Mouse (Mus musculus): ENCODE results near the gene Zfp207. TPM values are rescaled to one million over a fixed set of nuclear protein-coding genes. Genes with fewer than 3 reads are reported as not detected.

The Zfp207 gene
- polyA plus RNA-seq (2012; rRNA removed), result 66.8 and 72.8 TPM in 2 replicates

DNA sequence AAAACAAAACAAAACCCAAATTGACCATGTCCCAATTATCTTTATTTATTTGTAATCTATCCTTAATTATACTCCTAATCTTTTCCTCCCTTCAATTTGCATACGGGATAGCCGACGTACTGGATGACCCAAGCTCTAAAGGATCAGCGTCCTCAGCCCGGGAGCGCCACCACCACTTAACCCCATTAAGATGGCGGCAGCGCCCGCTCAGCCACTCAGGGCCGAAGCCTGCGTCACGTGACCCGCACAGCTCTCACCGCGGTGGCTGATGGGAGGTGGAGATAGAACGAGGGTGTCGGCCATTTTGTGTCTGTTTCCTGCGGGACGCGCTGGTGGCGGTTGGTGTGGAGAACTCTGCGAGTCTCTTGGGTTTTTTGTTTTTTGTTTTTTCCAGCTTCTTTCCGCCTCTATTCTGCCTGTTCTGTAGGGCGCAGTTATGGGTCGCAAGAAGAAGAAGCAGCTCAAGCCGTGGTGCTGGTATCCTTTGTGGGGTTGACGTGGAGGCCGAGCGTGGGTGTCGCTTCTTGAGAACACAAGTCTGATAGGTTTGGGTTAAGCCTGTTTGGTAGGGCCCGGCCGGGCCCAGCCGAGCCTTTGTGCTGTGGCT is at the start of gene Zfp207:
Gene Zfp207, plus strand, starts transcription at position 261 of the 607 bp plus-strand sequence.
- Histone ChIP-seq H3K4me1 (ENCODE audit: control insufficient read depth, insufficient read depth, low read length) (peaks cover 14% of the 10 kb centered on the region), H3K27me3 (replicated peaks; ENCODE audit: control insufficient read depth, insufficient read depth, low read length) (no peaks in the 10 kb centered on the region), H3K36me3 (ENCODE audit: control insufficient read depth, insufficient read depth, low read length) (peaks cover 5% of the 10 kb centered on the region; the same call in 1 of the 2 replicates), H3K27ac (ENCODE audit: insufficient read depth, low read depth, low read length) (peak within 1 kb of the TSS; percentile 84), H3K4me3 (ENCODE audit: insufficient read depth, low read depth, low read length) (peak within 1 kb of the TSS; percentile 82)
- under 1% methylated on average over 33 of the region's 33 CpGs for WGBS
- TF ChIP-seq CTCF (conservative IDR thresholded peaks at IDR 0.05; ENCODE audit: insufficient read depth, insufficient read length, low read depth, low read length) (no peak), POLR2A (IDR thresholded peaks at IDR 0.05; ENCODE audit: low read depth, low read length) (peak; percentile 87)
- DNase-seq, result peak; percentile 99

GRCm38 (mm10) chr11:80335609-80336350 is 47.3 kb upstream of the Zfp207 start:
- TF ChIP-seq POLR2A (IDR thresholded peaks at IDR 0.05; ENCODE audit: low read depth, low read length) (no peak), CTCF (conservative IDR thresholded peaks at IDR 0.05; ENCODE audit: insufficient read depth, insufficient read length, low read depth, low read length) (no peak)
- Histone ChIP-seq H3K27ac (ENCODE audit: insufficient read depth, low read depth, low read length) (no peak overlapping the region), H3K4me1 (ENCODE audit: control insufficient read depth, insufficient read depth, low read length) (no peaks in the 10 kb centered on the region), H3K4me3 (ENCODE audit: insufficient read depth, low read depth, low read length) (no peak overlapping the region), H3K36me3 (ENCODE audit: control insufficient read depth, insufficient read depth, low read length) (no peaks in the 10 kb centered on the region), H3K27me3 (replicated peaks; ENCODE audit: control insufficient read depth, insufficient read depth, low read length) (no peaks in the 10 kb centered on the region)
- WGBS, result 12% methylated on average over 7 of the region's 7 CpGs
- DNase-seq, result no peak

GRCm38 (mm10) chr11:80336351-80336730 is 46.7 kb upstream of the Zfp207 start:
- DNase-seq, result no peak
- Histone ChIP-seq H3K27ac (ENCODE audit: insufficient read depth, low read depth, low read length) (no peak overlapping the region), H3K4me1 (ENCODE audit: control insufficient read depth, insufficient read depth, low read length) (no peaks in the 10 kb centered on the region), H3K27me3 (replicated peaks; ENCODE audit: control insufficient read depth, insufficient read depth, low read length) (no peaks in the 10 kb centered on the region), H3K4me3 (ENCODE audit: insufficient read depth, low read depth, low read length) (no peak overlapping the region), H3K36me3 (ENCODE audit: control insufficient read depth, insufficient read depth, low read length) (no peaks in the 10 kb centered on the region)
- 25% methylated on average over 6 of the region's 6 CpGs for WGBS
- TF ChIP-seq POLR2A (IDR thresholded peaks at IDR 0.05; ENCODE audit: low read depth, low read length), result no peak
- no peak for TF ChIP-seq CTCF (conservative IDR thresholded peaks at IDR 0.05; ENCODE audit: insufficient read depth, insufficient read length, low read depth, low read length)

GRCm38 (mm10) chr11:80342482-80342881 is 40.6 kb upstream of the Zfp207 start:
- no peak overlapping the region for H3K4me3 ChIP-seq (ENCODE audit: insufficient read depth, low read depth, low read length)
- H3K36me3 ChIP-seq (ENCODE audit: control insufficient read depth, insufficient read depth, low read length), result no peaks in the 10 kb centered on the region
- no peaks in the 10 kb centered on the region for H3K4me1 ChIP-seq (ENCODE audit: control insufficient read depth, insufficient read depth, low read length)
- H3K27me3 ChIP-seq (replicated peaks; ENCODE audit: control insufficient read depth, insufficient read depth, low read length), result no peaks in the 10 kb centered on the region
- TF ChIP-seq CTCF (conservative IDR thresholded peaks at IDR 0.05; ENCODE audit: insufficient read depth, insufficient read length, low read depth, low read length) (no peak), POLR2A (IDR thresholded peaks at IDR 0.05; ENCODE audit: low read depth, low read length) (no peak)
- no peak overlapping the region for H3K27ac ChIP-seq (ENCODE audit: insufficient read depth, low read depth, low read length)
- WGBS, result 41% methylated on average over 2 of the region's 2 CpGs
- DNase-seq, result no peak

DNA sequence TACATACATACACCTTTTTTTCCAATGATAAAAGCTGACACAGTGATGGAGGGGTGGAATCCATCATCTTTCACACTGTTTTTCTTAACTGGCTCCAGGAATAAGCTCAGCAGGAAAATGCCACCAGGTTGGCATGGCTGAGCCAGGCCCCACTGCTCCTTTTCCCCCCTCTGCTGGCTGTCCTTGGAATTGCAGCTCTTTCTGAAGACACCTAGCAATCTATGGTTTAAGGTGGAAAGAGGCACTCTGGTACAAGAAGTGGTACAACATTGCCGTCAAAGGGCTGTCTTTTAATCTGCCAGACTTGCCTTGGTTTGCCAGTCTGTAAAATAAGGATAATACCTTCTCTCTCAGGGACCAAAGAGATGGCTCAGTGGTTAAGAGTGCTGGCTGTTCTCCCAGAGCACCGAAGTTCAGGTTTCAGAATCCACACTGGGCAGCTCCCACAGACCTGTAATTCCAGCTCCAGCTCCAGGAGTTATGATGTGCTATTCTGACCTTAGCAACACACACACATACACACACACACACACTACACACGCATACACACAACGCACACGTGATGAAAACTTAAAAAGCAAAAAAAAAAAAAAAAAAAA is 31.1 kb upstream of the Zfp207 start:
- Histone ChIP-seq H3K27ac (ENCODE audit: insufficient read depth, low read depth, low read length) (no peak overlapping the region), H3K4me1 (ENCODE audit: control insufficient read depth, insufficient read depth, low read length) (no peaks in the 10 kb centered on the region), H3K4me3 (ENCODE audit: insufficient read depth, low read depth, low read length) (no peak overlapping the region), H3K27me3 (replicated peaks; ENCODE audit: control insufficient read depth, insufficient read depth, low read length) (no peaks in the 10 kb centered on the region), H3K36me3 (ENCODE audit: control insufficient read depth, insufficient read depth, low read length) (no peaks in the 10 kb centered on the region)
- TF ChIP-seq CTCF (conservative IDR thresholded peaks at IDR 0.05; ENCODE audit: insufficient read depth, insufficient read length, low read depth, low read length), result peak; percentile 90
- TF ChIP-seq POLR2A (IDR thresholded peaks at IDR 0.05; ENCODE audit: low read depth, low read length), result no peak
- DNase-seq, result peak; percentile 80
- WGBS, result 53% methylated on average over 5 of the region's 5 CpGs

- 47% methylated on average over 4 of the region's 4 CpGs for WGBS
Observed at GRCm38 (mm10) chr11:80354832-80355231, 28.2 kb upstream of the Zfp207 start.

DNA sequence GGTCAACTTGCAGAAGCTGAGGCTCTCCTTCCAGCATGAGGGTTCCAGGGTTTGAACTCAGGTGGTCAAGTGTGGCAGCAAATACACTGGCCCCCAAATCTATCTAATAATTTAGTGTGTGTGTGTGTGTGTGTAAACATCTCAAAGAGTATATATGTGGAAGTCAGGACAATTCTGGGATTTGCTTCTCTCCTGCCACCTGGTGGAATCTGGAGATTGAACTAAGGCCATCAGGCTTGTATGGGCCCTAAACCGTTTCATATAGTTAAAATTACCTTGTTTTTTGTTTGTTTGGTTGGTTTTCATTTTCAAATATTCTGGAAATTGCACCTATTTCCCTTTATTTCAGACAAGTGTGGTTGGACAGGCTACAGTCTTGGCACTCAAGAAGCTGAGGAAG is 14.1 kb upstream of the Zfp207 start:
- Histone ChIP-seq H3K4me1 (ENCODE audit: control insufficient read depth, insufficient read depth, low read length) (no peaks in the 10 kb centered on the region), H3K36me3 (ENCODE audit: control insufficient read depth, insufficient read depth, low read length) (peaks cover 1% of the 10 kb centered on the region; the same call in 1 of the 2 replicates), H3K4me3 (ENCODE audit: insufficient read depth, low read depth, low read length) (no peak overlapping the region), H3K27me3 (replicated peaks; ENCODE audit: control insufficient read depth, insufficient read depth, low read length) (no peaks in the 10 kb centered on the region), H3K27ac (ENCODE audit: insufficient read depth, low read depth, low read length) (no peak overlapping the region)
- no peak for DNase-seq
- TF ChIP-seq CTCF (conservative IDR thresholded peaks at IDR 0.05; ENCODE audit: insufficient read depth, insufficient read length, low read depth, low read length) (no peak), POLR2A (IDR thresholded peaks at IDR 0.05; ENCODE audit: low read depth, low read length) (no peak)
- 80% methylated on average over 1 of the region's 1 CpGs for WGBS

More at GRCm38 (mm10) chr11:80354832-80355231, 28.2 kb upstream of the Zfp207 start:
- TF ChIP-seq CTCF (conservative IDR thresholded peaks at IDR 0.05; ENCODE audit: insufficient read depth, insufficient read length, low read depth, low read length), result no peak; the same call in 1 of the 2 replicates
- no peak for TF ChIP-seq POLR2A (IDR thresholded peaks at IDR 0.05; ENCODE audit: low read depth, low read length)
- no peak for DNase-seq
- H3K27ac ChIP-seq (ENCODE audit: insufficient read depth, low read depth, low read length), result no peak overlapping the region
- H3K4me3 ChIP-seq (ENCODE audit: insufficient read depth, low read depth, low read length), result no peak overlapping the region
- H3K4me1 ChIP-seq (ENCODE audit: control insufficient read depth, insufficient read depth, low read length), result no peaks in the 10 kb centered on the region
- no peaks in the 10 kb centered on the region for H3K27me3 ChIP-seq (replicated peaks; ENCODE audit: control insufficient read depth, insufficient read depth, low read length)
- H3K36me3 ChIP-seq (ENCODE audit: control insufficient read depth, insufficient read depth, low read length), result no peaks in the 10 kb centered on the region
